Mouse (Mus musculus) activated CD4-positive, CD25-positive, alpha-beta regulatory T cell, adult 4 months (primary cell): ENCODE results near the gene Ndufs4. TPM values are rescaled to one million over a fixed set of nuclear protein-coding genes. Genes with fewer than 3 reads are reported as not detected.
"Not testable (repeated sequence)": the region's sequence is repeated elsewhere in the genome, so short reads cannot be mapped to it uniquely, and the experiment has no call there.

Source experiments
- ATAC-seq: one replicate; pipeline ENCODE4 v1.8.0; 2017
- polyA plus RNA-seq, 2 experiments: library from polyadenylated mRNA; unstranded; fragments of 100-300 nt; shearing (Covaris generic); gene quantifications; one replicate each; pipeline ENCODE4 v1.2.1; 2017

The Ndufs4 gene
- polyA plus RNA-seq, 2 experiments from 2014 or later, result 185 to 203 TPM

GRCm38 (mm10) chr13:114319835-114320389 is 68.1 kb downstream of the Ndufs4 start:
- no peak for ATAC-seq

GRCm38 (mm10) chr13:114319136-114319535 is 68.9 kb downstream of the Ndufs4 start:
- no peak for ATAC-seq

- ATAC-seq, result no peak
These were observed 72.7 kb downstream of the Ndufs4 start for GRCm38 (mm10) chr13:114315374-114315773.

GRCm38 (mm10) chr13:114314953-114315352 is 73.1 kb downstream of the Ndufs4 start:
- ATAC-seq, result no peak

GRCm38 (mm10) chr13:114310591-114310990 is 77.5 kb downstream of the Ndufs4 start:
- ATAC-seq, result no peak

GRCm38 (mm10) chr13:114304684-114305083 is 83.4 kb downstream of the Ndufs4 start:
- ATAC-seq, result no peak

- no peak for ATAC-seq
These were observed 84.4 kb downstream of the Ndufs4 start for GRCm38 (mm10) chr13:114303466-114304175.

- no peak for ATAC-seq
These were observed 90.3 kb downstream of the Ndufs4 start for GRCm38 (mm10) chr13:114297761-114298160.

- ATAC-seq, result no peak
These were observed 91.5 kb downstream of the Ndufs4 start for GRCm38 (mm10) chr13:114296556-114296955.

GRCm38 (mm10) chr13:114289411-114289810 is 98.6 kb downstream of the Ndufs4 start:
- ATAC-seq, result no peak

GRCm38 (mm10) chr13:114288511-114288910 is 99.5 kb downstream of the Ndufs4 start:
- no peak for ATAC-seq

- not testable (repeated sequence) for ATAC-seq
These were observed 109.4 kb downstream of the Ndufs4 start for GRCm38 (mm10) chr13:114278690-114279089.

GRCm38 (mm10) chr13:114277277-114277676 is 110.8 kb downstream of the Ndufs4 start:
- ATAC-seq, result no peak

GRCm38 (mm10) chr13:114271410-114272105 is 116.5 kb downstream of the Ndufs4 start:
- ATAC-seq, result no peak

- no peak for ATAC-seq
These were observed 120.3 kb downstream of the Ndufs4 start for GRCm38 (mm10) chr13:114267741-114268140.

GRCm38 (mm10) chr13:114260486-114261205 is 127.4 kb downstream of the Ndufs4 start:
- ATAC-seq, result no peak

GRCm38 (mm10) chr13:114254697-114255096 is 133.4 kb downstream of the Ndufs4 start:
- no peak for ATAC-seq

Other genes starting within 250 kb of the Ndufs4 start
- under 1 TPM in 1 of 2 experiments, not detected in 1; 0.33 TPM for gene Fst, start 70.7 kb upstream of the Ndufs4 start, polyA plus RNA-seq